Mouse (Mus musculus) cortical plate, adult 2 months (tissue): ENCODE data around the gene Hmgn1.
A peak's percentile ranks its signal among the peaks of the same experiment; 100 is the strongest.

Experiments used
- CTCF ChIP-seq: fragments of 200-500 bp; IDR thresholded peaks from 2 replicates; pipeline ENCODE4 v1.5.1; 2011; ENCODE audit warnings: mild to moderate bottlenecking, control low read depth, low read length; ENCODE audit not compliant: insufficient read depth; ENCODE audit errors: extremely low read depth
- POLR2A ChIP-seq: fragments of 200-500 bp; IDR thresholded peaks from 2 replicates; pipeline ENCODE4 v1.6.1; 2011; ENCODE audit warnings: mild to moderate bottlenecking, low read length, control low read depth; ENCODE audit not compliant: insufficient read depth; ENCODE audit errors: extremely low read depth

GRCm38 (mm10) chr16:96151551-96151950 lies 24.0 kb upstream of the Hmgn1 start:
- TF ChIP-seq CTCF (peak; percentile 72), POLR2A (no peak)
